Comparison of ENCODE assay signal across 17 mouse cellular contexts in genomic region chr6:97993507-97993906, GRCm38 (mm10).
"Had no signal": no experiment of that assay in that cellular context is flagged by ENCODE, and none has a peak within 500 bp of the region (broad histone marks: within the 10 kb centered on the region; RNA-seq: fewer than 3 reads in every experiment).

No protein-coding gene starts in this region.

- DNase-seq: gastrocnemius, adult 2 months; gastrocnemius, postnatal 10 days; gastrocnemius, postnatal 25 days; heart, adult 18-20 months; heart, postnatal 10 days; heart, postnatal 4 days; kidney, adult 18-20 months; kidney, adult 8-10 months; kidney, postnatal 10 days; kidney, postnatal 25 days; kidney, postnatal 4 days; liver; liver, embryonic 13.5 days had no signal

- ATAC-seq: hindbrain, embryonic 16.5 days; inflammation-experienced regulatory T-cells, adult 6 months; intestine, embryonic 15.5 days; intestine, postnatal 0 days had no signal
